Mouse (Mus musculus) gastrocnemius, adult 18-20 months (tissue): ENCODE results near the gene Gm5447. TPM values are rescaled to one million over a fixed set of nuclear protein-coding genes. Genes with fewer than 3 reads are reported as not detected.

ENCODE experiments used
- DNase-seq: peaks from one replicate; pipeline ENCODE4 v3.0.0; 2021; ENCODE audit warnings: low spot score
- total RNA-seq, 2 experiments: library from RNA; stranded (reverse); gene quantifications; 2 replicates each; pipeline ENCODE4 v1.2.3; 2021

Gm5447 gene
- total RNA-seq, 2 experiments from 2014 or later: not detected

- DNase-seq: peak; percentile 57
Measured at GRCm38 (mm10) chr13:30985598-30986466, 11.8 kb downstream of the Gm5447 start.

- no peak for DNase-seq
Measured at GRCm38 (mm10) chr13:30986934-30987455, 13.0 kb downstream of the Gm5447 start.

GRCm38 (mm10) chr13:30987686-30988085, 13.7 kb downstream of the Gm5447 start:
- no peak for DNase-seq

- no peak for DNase-seq
Measured at GRCm38 (mm10) chr13:30989710-30990109, 15.7 kb downstream of the Gm5447 start.

- DNase-seq: no peak
Measured at GRCm38 (mm10) chr13:30990233-30990632, 16.2 kb downstream of the Gm5447 start.

- peak; percentile 41 for DNase-seq
Measured at GRCm38 (mm10) chr13:30993819-30994218, 19.8 kb downstream of the Gm5447 start.

- no peak for DNase-seq
Measured at GRCm38 (mm10) chr13:30994249-30994858, 20.4 kb downstream of the Gm5447 start.

- no peak for DNase-seq
Measured at GRCm38 (mm10) chr13:30997526-30998253, 23.7 kb downstream of the Gm5447 start.

- no peak for DNase-seq
Measured at GRCm38 (mm10) chr13:30999799-31000198, 25.8 kb downstream of the Gm5447 start.

GRCm38 (mm10) chr13:31004458-31004857, 30.5 kb downstream of the Gm5447 start:
- DNase-seq: no peak

- DNase-seq: no peak
Measured at GRCm38 (mm10) chr13:31004995-31005394, 31.0 kb downstream of the Gm5447 start.

GRCm38 (mm10) chr13:31017545-31017944, 43.5 kb downstream of the Gm5447 start:
- no peak for DNase-seq

- DNase-seq: no peak
Measured at GRCm38 (mm10) chr13:31021514-31021913, 47.5 kb downstream of the Gm5447 start.

- no peak for DNase-seq
Measured at GRCm38 (mm10) chr13:31021927-31022326, 47.9 kb downstream of the Gm5447 start.

GRCm38 (mm10) chr13:31023664-31024063, 49.7 kb downstream of the Gm5447 start:
- no peak for DNase-seq

Other genes with a start within 250 kb of the Gm5447 start
- gene Irf4, start 225.0 kb upstream of the Gm5447 start, total RNA-seq: 1 to 10 TPM in 1 of 2 experiments, under 1 TPM in 1; 0.52 to 1.6 TPM
- not detected for gene Hus1b, start 26.4 kb upstream of the Gm5447 start, total RNA-seq
- gene Exoc2, start 111 bp upstream of the Gm5447 start, total RNA-seq: 10 to 100 TPM; 12.5 to 13.3 TPM